Mouse (Mus musculus): ENCODE results near the gene Fam78a. TPM values are rescaled to one million over a fixed set of nuclear protein-coding genes. Genes with fewer than 3 reads are reported as not detected.

Fam78a gene
- total RNA-seq, 2 experiments from 2014 or later, result 20.0 TPM

Small RNA genes lying within 50 kb of the gene (microRNA-seq; reads per million reads assigned to microRNA genes)
- not detected for gene Mir7674

Other genes with a start within 250 kb of the Fam78a start
- not detected for gene Fibcd1, start 238.9 kb downstream of the Fam78a start, total RNA-seq (2021)
- gene Lamc3, start 197.6 kb downstream of the Fam78a start, total RNA-seq (2021), result under 1 TPM; 0.64 to 0.68 TPM
- 1 to 10 TPM; 6.1 to 6.6 TPM for gene Aif1l, start 134.7 kb downstream of the Fam78a start, total RNA-seq (2021)
- 10 to 100 TPM; 27.4 to 28.3 TPM for gene Nup214, start 110.4 kb downstream of the Fam78a start, total RNA-seq (2021)
- gene Plpp7, start 10.7 kb upstream of the Fam78a start, total RNA-seq (2021), result 10 to 100 TPM; 31.8 to 33.7 TPM
- 10 to 100 TPM; 79.0 to 89.8 TPM for gene Prrc2b, start 66.2 kb upstream of the Fam78a start, total RNA-seq (2021)
- gene Pomt1, start 151.7 kb upstream of the Fam78a start, total RNA-seq (2021), result 10 to 100 TPM; 13.5 to 14.9 TPM
- gene Uck1, start 175.3 kb upstream of the Fam78a start, total RNA-seq (2021), result 10 to 100 TPM; 19.6 to 21.7 TPM
- gene Golga2, start 202.5 kb upstream of the Fam78a start, total RNA-seq (2021), result 10 to 100 TPM; 70.6 to 71.2 TPM
- 100 to 1,000 TPM; 177 to 188 TPM for gene Swi5, start 203.2 kb upstream of the Fam78a start, total RNA-seq (2021)